Mouse (Mus musculus) MEL (cell line): ENCODE results near the gene Taf6l. TPM values are rescaled to one million over a fixed set of nuclear protein-coding genes. Genes with fewer than 3 reads are reported as not detected.
A peak's percentile ranks its signal among the peaks of the same experiment; 100 is the strongest.

Experiments
- DNase-seq: peaks from one replicate; pipeline ENCODE4 v3.0.0; 2011; ENCODE audit warnings: low read depth, low spot score
- H3K27ac ChIP-seq: 2 replicates; pipeline ENCODE4 v1.5.1; 2012; ENCODE audit warnings: low read depth, mild to moderate bottlenecking, control low read depth, low read length, moderate library complexity; ENCODE audit not compliant: control insufficient read depth
- H3K27me3 ChIP-seq, 2 experiments: fragments of 150-350 bp in 1 of 2; sonication (generic) in 1 of 2; 2 replicates each; pipeline ENCODE4 v1.6.1; 2012; ENCODE audit warnings: low read length in 2 of 2, mild to moderate bottlenecking in 2 of 2, improper control_type of control experiment in 1 of 2, moderate library complexity in 1 of 2; ENCODE audit not compliant: insufficient read depth in 2 of 2, control insufficient read depth in 1 of 2
- H3K36me3 ChIP-seq, 2 experiments: 2 replicates each; pipeline ENCODE4 v1.6.1; 2012 to 2014; ENCODE audit warnings: low read length in 2 of 2, improper control_type of control experiment in 1 of 2, inconsistent platforms in 1 of 2, mild to moderate bottlenecking in 1 of 2; ENCODE audit not compliant: insufficient read depth in 2 of 2, control insufficient read depth in 1 of 2
- H3K4me1 ChIP-seq, 2 experiments: fragments of 150-350 bp in 1 of 2; sonication (generic) in 1 of 2; 2 replicates each; pipeline ENCODE4 v1.6.1; 2012; ENCODE audit warnings: low read length in 2 of 2, improper control_type of control experiment in 1 of 2, mild to moderate bottlenecking in 1 of 2; ENCODE audit not compliant: insufficient read depth in 2 of 2, control insufficient read depth in 1 of 2
- H3K4me3 ChIP-seq, 2 experiments: fragments of 150-350 bp in 1 of 2; sonication (generic) in 1 of 2; 2 replicates each; pipeline ENCODE4 v1.5.1; 2012; ENCODE audit warnings: low read depth in 2 of 2, low read length in 2 of 2, mild to moderate bottlenecking in 2 of 2, moderate library complexity in 2 of 2, control low read depth in 1 of 2, improper control_type of control experiment in 1 of 2; ENCODE audit not compliant: control insufficient read depth in 1 of 2, insufficient read depth in 1 of 2
- H3K79me2 ChIP-seq: 2 replicates; pipeline ENCODE4 v1.6.1; 2012; ENCODE audit warnings: mild to moderate bottlenecking, low read length, moderate library complexity; ENCODE audit not compliant: control insufficient read depth, poor library complexity, insufficient read depth
- H3K9ac ChIP-seq: 2 replicates; pipeline ENCODE4 v1.6.1; 2012; ENCODE audit warnings: low read depth, mild to moderate bottlenecking, control low read depth, low read length, moderate library complexity; ENCODE audit not compliant: control insufficient read depth, poor library complexity, severe bottlenecking
- H3K9me3 ChIP-seq: fragments of 150-350 bp; sonication (generic); replicated peaks from 2 replicates; pipeline ENCODE4 v1.6.1; 2012; ENCODE audit warnings: mild to moderate bottlenecking, low read length, improper control_type of control experiment, moderate library complexity; ENCODE audit not compliant: insufficient read depth
- BHLHE40 ChIP-seq: IDR thresholded peaks from 2 replicates; pipeline ENCODE4 v1.6.1; 2012; ENCODE audit warnings: low read depth, mild to moderate bottlenecking, inconsistent platforms, low read length, improper control_type of control experiment, borderline replicate concordance
- CHD2 ChIP-seq: IDR thresholded peaks from 2 replicates; pipeline ENCODE4 v1.6.1; 2011; ENCODE audit warnings: low read length, improper control_type of control experiment
- CTCF ChIP-seq, 3 experiments: IDR thresholded peaks in 2 of 3; conservative IDR thresholded peaks in 1 of 3; 2 replicates each; pipeline ENCODE4 v1.5.1; 2011 to 2012; ENCODE audit warnings: low read length in 3 of 3, low read depth in 2 of 3, mild to moderate bottlenecking in 2 of 3, improper control_type of control experiment in 1 of 3, inconsistent platforms in 1 of 3, mixed read lengths in 1 of 3, moderate library complexity in 1 of 3; ENCODE audit not compliant: control insufficient read depth in 1 of 3, insufficient read depth in 1 of 3, poor library complexity in 1 of 3, severe bottlenecking in 1 of 3
- E2F4 ChIP-seq: IDR thresholded peaks from 2 replicates; pipeline ENCODE4 v1.6.1; 2011; ENCODE audit warnings: low read depth, low read length, improper control_type of control experiment, borderline replicate concordance
- ELF1 ChIP-seq: IDR thresholded peaks from 2 replicates; pipeline ENCODE4 v1.6.1; 2014; ENCODE audit warnings: low read depth, mild to moderate bottlenecking, inconsistent platforms, low read length, improper control_type of control experiment, moderate library complexity
- EP300 ChIP-seq, 2 experiments: IDR thresholded peaks; 2 replicates each; pipeline ENCODE4 v1.6.1; 2011; ENCODE audit warnings: improper control_type of control experiment in 2 of 2, low read length in 2 of 2, low read depth in 1 of 2, mild to moderate bottlenecking in 1 of 2
- GABPA ChIP-seq: IDR thresholded peaks from 2 replicates; pipeline ENCODE4 v1.6.1; 2012; ENCODE audit warnings: low read depth, mild to moderate bottlenecking, inconsistent platforms, low read length, improper control_type of control experiment, moderate library complexity
- GATA1 ChIP-seq: IDR thresholded peaks from 2 replicates; pipeline ENCODE4 v1.6.1; 2011; ENCODE audit warnings: low read depth, low read length, improper control_type of control experiment
- HCFC1 ChIP-seq: IDR thresholded peaks from 2 replicates; pipeline ENCODE4 v1.6.1; 2012; ENCODE audit warnings: low read depth, mild to moderate bottlenecking, inconsistent platforms, low read length, improper control_type of control experiment, moderate library complexity
- JUND ChIP-seq: IDR thresholded peaks from 2 replicates; pipeline ENCODE4 v1.6.1; 2011; ENCODE audit warnings: low read depth, mild to moderate bottlenecking, improper control_type of control experiment, low read length
- KAT2A ChIP-seq: conservative IDR thresholded peaks from 2 replicates; pipeline ENCODE4 v1.6.1; 2012; ENCODE audit warnings: low read depth, low read length, improper control_type of control experiment, inconsistent platforms
- MAX ChIP-seq: IDR thresholded peaks from 2 replicates; pipeline ENCODE4 v1.6.1; 2011; ENCODE audit warnings: low read length, improper control_type of control experiment
- MAZ ChIP-seq: IDR thresholded peaks from 2 replicates; pipeline ENCODE4 v1.6.1; 2012; ENCODE audit warnings: low read depth, mild to moderate bottlenecking, inconsistent platforms, low read length, improper control_type of control experiment
- MEF2A ChIP-seq: IDR thresholded peaks from 2 replicates; pipeline ENCODE4 v1.6.1; 2014; ENCODE audit warnings: low read depth, mild to moderate bottlenecking, inconsistent platforms, low read length, improper control_type of control experiment; ENCODE audit not compliant: poor library complexity, insufficient replicate concordance, severe bottlenecking; ENCODE audit errors: extremely low read depth
- MXI1 ChIP-seq: IDR thresholded peaks from 2 replicates; pipeline ENCODE4 v1.6.1; 2011; ENCODE audit warnings: mild to moderate bottlenecking, low read depth, low read length, improper control_type of control experiment
- MYC ChIP-seq: IDR thresholded peaks from 2 replicates; pipeline ENCODE4 v1.6.1; 2011; ENCODE audit warnings: low read depth, mild to moderate bottlenecking, low read length, improper control_type of control experiment, moderate library complexity
- NRF1 ChIP-seq: IDR thresholded peaks from 2 replicates; pipeline ENCODE4 v1.6.1; 2014; ENCODE audit warnings: low read depth, mild to moderate bottlenecking, inconsistent platforms, low read length, improper control_type of control experiment, moderate library complexity; ENCODE audit not compliant: poor library complexity, insufficient read depth, severe bottlenecking
- POLR2A ChIP-seq, 2 experiments: IDR thresholded peaks; 2 replicates each; pipeline ENCODE4 v1.6.1; 2011 to 2012; ENCODE audit warnings: low read length in 2 of 2, mild to moderate bottlenecking in 2 of 2, control low read depth in 1 of 2, improper control_type of control experiment in 1 of 2, low read depth in 1 of 2, moderate library complexity in 1 of 2; ENCODE audit not compliant: control insufficient read depth in 1 of 2, insufficient read depth in 1 of 2, poor library complexity in 1 of 2
- POLR2AphosphoS2 ChIP-seq: IDR thresholded peaks from 2 replicates; pipeline ENCODE4 v1.6.1; 2011; ENCODE audit warnings: low read length, improper control_type of control experiment
- POLR2AphosphoS5 ChIP-seq: IDR thresholded peaks from 2 replicates; pipeline ENCODE4 v1.6.1; 2012; ENCODE audit warnings: low read depth, borderline replicate concordance, mild to moderate bottlenecking, inconsistent platforms, low read length, moderate library complexity, mixed read lengths
- RAD21 ChIP-seq: IDR thresholded peaks from 2 replicates; pipeline ENCODE4 v1.6.1; 2011; ENCODE audit warnings: mild to moderate bottlenecking, low read depth, low read length, improper control_type of control experiment
- SIN3A ChIP-seq: IDR thresholded peaks from 2 replicates; pipeline ENCODE4 v1.6.1; 2012; ENCODE audit warnings: low read length, improper control_type of control experiment, inconsistent platforms
- SMC3 ChIP-seq: IDR thresholded peaks from 2 replicates; pipeline ENCODE4 v1.6.1; 2011; ENCODE audit warnings: low read depth, low read length, improper control_type of control experiment
- TAL1 ChIP-seq: IDR thresholded peaks from 2 replicates; pipeline ENCODE4 v1.6.1; 2012; ENCODE audit warnings: mild to moderate bottlenecking, inconsistent platforms, low read length, moderate library complexity, mixed read lengths
- TBP ChIP-seq: IDR thresholded peaks from 2 replicates; pipeline ENCODE4 v1.8.0; 2011; ENCODE audit warnings: low read depth, low read length, improper control_type of control experiment
- TCF12 ChIP-seq: IDR thresholded peaks from 2 replicates; pipeline ENCODE4 v1.6.1; 2014; ENCODE audit warnings: low read depth, mild to moderate bottlenecking, inconsistent platforms, low read length, improper control_type of control experiment, moderate library complexity
- UBTF ChIP-seq: IDR thresholded peaks from 2 replicates; pipeline ENCODE4 v1.6.1; 2012; ENCODE audit warnings: low read depth, mild to moderate bottlenecking, inconsistent platforms, low read length, improper control_type of control experiment, moderate library complexity, borderline replicate concordance; ENCODE audit not compliant: insufficient read depth
- USF1 ChIP-seq: IDR thresholded peaks from 2 replicates; pipeline ENCODE4 v1.6.1; 2014; ENCODE audit warnings: low read depth, mild to moderate bottlenecking, inconsistent platforms, low read length, improper control_type of control experiment, moderate library complexity
- ZKSCAN1 ChIP-seq: IDR thresholded peaks from 2 replicates; pipeline ENCODE4 v1.6.1; 2012; ENCODE audit warnings: low read depth, mild to moderate bottlenecking, inconsistent platforms, low read length, improper control_type of control experiment, moderate library complexity
- ZMIZ1 ChIP-seq: IDR thresholded peaks from 2 replicates; pipeline ENCODE4 v1.6.1; 2012; ENCODE audit warnings: low read depth, mild to moderate bottlenecking, inconsistent platforms, low read length, improper control_type of control experiment, moderate library complexity
- polyA plus RNA-seq, 2 experiments: library from polyadenylated mRNA; stranded (reverse) in 1 of 2; unstranded in 1 of 2; fragments of >175 nt in 1 of 2; fragments of >200 nt in 1 of 2; gene quantifications; 2 replicates each; pipeline versions ENCODE4 v1.2.1 to v1.2.4; 2012; ENCODE audit warnings: low replicate concordance in 2 of 2, low read depth in 1 of 2; ENCODE audit not compliant: insufficient read length in 2 of 2, insufficient read depth in 1 of 2, missing spikeins in 1 of 2
- total RNA-seq: library from RNA; depleted of rRNA; stranded (reverse); fragments of 300-350 nt; gene quantifications from 2 replicates; pipeline ENCODE4 v1.2.3, GENCODE M21; 2012

The Taf6l gene
- total and polyA plus RNA-seq, 3 experiments = 18.3 to 25.5 TPM; not detected in 1

- TF ChIP-seq MEF2A (no peak), POLR2AphosphoS2 (peak; percentile 94), CHD2 (no peak), MYC (peak; percentile 31; the same call in 1 of the 2 replicates)
Observed at GRCm38 (mm10) chr19:8819596-8820423, 33.6 kb upstream of the Taf6l start, which contains the start of gene Hnrnpul2 (continued).

DNA sequence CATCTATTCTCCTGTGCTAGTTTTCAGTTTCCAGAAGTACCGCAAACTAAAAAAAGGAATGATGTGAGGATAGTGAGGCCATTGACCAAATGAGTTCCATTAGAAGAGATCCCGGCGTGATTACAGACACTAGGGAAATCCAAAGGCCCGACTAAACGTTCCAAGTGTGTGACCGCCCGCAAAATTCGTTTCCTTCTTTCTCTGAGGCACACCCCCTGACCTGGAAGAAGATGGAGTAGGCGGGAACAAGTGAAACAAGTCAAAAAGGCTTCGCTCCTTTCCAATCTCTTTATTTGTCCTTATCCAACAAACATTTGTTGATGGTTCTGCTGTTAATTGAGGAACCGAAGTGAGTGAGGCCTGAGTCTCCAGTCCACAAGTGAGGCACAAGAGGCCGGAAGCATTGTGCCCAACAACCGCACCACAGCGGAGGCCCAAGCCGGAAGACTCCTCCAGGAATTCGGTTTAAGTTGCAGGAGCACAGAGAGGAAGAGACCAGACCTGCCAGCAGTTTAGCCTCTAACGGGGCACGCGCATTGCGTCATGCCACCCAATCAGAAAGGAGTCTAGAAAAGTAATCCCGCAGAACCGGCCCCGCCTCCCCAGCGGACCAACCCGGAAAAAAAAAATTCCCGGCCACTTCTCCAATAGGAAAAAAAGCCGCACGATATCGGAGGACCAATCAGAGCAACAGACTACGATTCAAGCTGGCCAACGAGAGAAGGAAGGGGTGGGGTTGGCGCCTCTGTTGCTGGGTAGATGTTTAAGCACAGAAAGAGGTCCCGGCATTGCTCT is 32.8 kb upstream of the Taf6l start, which contains the start of gene Ttc9c:
TSS of gene Ttc9c (minus strand) at position 533 of the 795 bp plus-strand sequence.
- Histone ChIP-seq H3K27ac (peak within 1 kb of the TSS; percentile 98), H3K79me2 (peaks cover 53% of the 10 kb centered on the region), H3K4me3 (peak within 1 kb of the TSS; percentile 96 to 98), H3K36me3 (peaks cover 8 to 31% of the 10 kb centered on the region in 2 experiments), H3K27me3 (no peaks in the 10 kb centered on the region), H3K9me3 (no peaks in the 10 kb centered on the region), H3K4me1 (peaks cover 5 to 11% of the 10 kb centered on the region in 2 experiments; a peak in 3 of 4 replicates), H3K9ac (peak within 1 kb of the TSS; percentile 93)
- DNase-seq = peak; percentile 99
- peak; percentile 67 for TF ChIP-seq KAT2A
- TF ChIP-seq MAZ = peak; percentile 48; the same call in 1 of the 2 replicates
- peak; percentile 91 for TF ChIP-seq ELF1
- no peak for TF ChIP-seq POLR2AphosphoS5
- TF ChIP-seq CTCF (IDR thresholded peaks at IDR 0.05 in 2 of 3, conservative IDR thresholded peaks at IDR 0.05 in 1 of 3; ENCODE audit: control insufficient read depth in 1 of 3, insufficient read depth in 1 of 3, low read depth in 2 of 3, low read length in 3 of 3, poor library complexity in 1 of 3, severe bottlenecking in 1 of 3) = no peak
- peak; percentile 87 for TF ChIP-seq CHD2
- peak; percentile 86 for TF ChIP-seq TBP
- 0 out of 2 replicates have a peak, but pooled peaks have one; percentile 3 for TF ChIP-seq MAX
- no peak for TF ChIP-seq EP300 (IDR thresholded peaks at IDR 0.05; ENCODE audit: low read depth in 1 of 2, low read length in 2 of 2)
- no peak; the same call in 1 of the 2 replicates for TF ChIP-seq ZMIZ1
- TF ChIP-seq TAL1 = no peak
- TF ChIP-seq ZKSCAN1 = no peak
- TF ChIP-seq POLR2A (IDR thresholded peaks at IDR 0.05; ENCODE audit: control insufficient read depth in 1 of 2, insufficient read depth in 1 of 2, low read depth in 1 of 2, low read length in 2 of 2, poor library complexity in 1 of 2) = peak in 1 of 2 experiments; percentile 88; a peak in 2 of 4 replicates
- TF ChIP-seq MEF2A = no peak
- peak; percentile 62 for TF ChIP-seq USF1
- no peak for TF ChIP-seq JUND
- TF ChIP-seq RAD21 = no peak
- TF ChIP-seq GABPA = no peak
- TF ChIP-seq HCFC1 = peak; percentile 80
- TF ChIP-seq POLR2AphosphoS2 = peak; percentile 65; the same call in 1 of the 2 replicates
- no peak for TF ChIP-seq SMC3
- TF ChIP-seq TCF12 = peak; percentile 50; the same call in 1 of the 2 replicates
- TF ChIP-seq SIN3A = peak; percentile 94
- no peak for TF ChIP-seq BHLHE40
- TF ChIP-seq E2F4 = no peak
- peak; percentile 45; the same call in 1 of the 2 replicates for TF ChIP-seq GATA1
- peak; percentile 27 for TF ChIP-seq MXI1
- peak; percentile 72; the same call in 1 of the 2 replicates for TF ChIP-seq MYC
- TF ChIP-seq NRF1 = peak; percentile 59
- TF ChIP-seq UBTF = no peak
